Mouse (Mus musculus): ENCODE measurements around the gene Zrsr2. TPM values are rescaled to one million over a fixed set of nuclear protein-coding genes. Genes with fewer than 3 reads are reported as not detected.

Zrsr2 gene
- total and polyA plus RNA-seq, 3 experiments = 31.9 to 69.0 (median 43.6) TPM

DNA sequence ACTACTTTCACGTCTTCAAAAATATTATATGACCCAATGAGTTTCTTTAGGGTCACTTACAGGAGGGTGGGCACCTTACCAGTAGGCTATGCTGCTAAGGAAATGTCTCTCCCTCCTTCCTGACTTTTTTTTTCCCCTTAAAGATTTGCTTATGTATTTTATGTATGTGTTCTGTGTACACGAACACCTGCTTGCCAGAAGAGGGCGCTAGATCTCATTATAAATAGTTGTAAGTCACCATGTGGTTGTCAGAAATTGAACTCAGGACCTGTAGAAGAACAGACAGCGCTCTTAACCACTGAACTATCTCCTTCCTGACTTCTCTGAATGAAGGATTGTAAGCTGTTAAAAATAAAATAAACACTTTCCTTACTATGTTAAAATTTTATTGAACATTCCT lies 23.0 kb upstream of the Zrsr2 start:
- no peaks in the 10 kb centered on the region for H3K9me3 ChIP-seq (replicated peaks)
- TF ChIP-seq CTCF (IDR thresholded peaks at IDR 0.05; ENCODE audit: low read depth, low read length) (no peak), POLR2AphosphoS5 (IDR thresholded peaks at IDR 0.05; ENCODE audit: insufficient replicate concordance, low read depth, low read length) (no peak), GATA2 (IDR thresholded peaks at IDR 0.05; ENCODE audit: borderline replicate concordance, low read depth, low read length) (no peak), GATA1 (IDR thresholded peaks at IDR 0.05; ENCODE audit: borderline replicate concordance, low read length) (no peak), TAL1 (conservative IDR thresholded peaks at IDR 0.05; ENCODE audit: low read depth, low read length) (no peak)
- ATAC-seq (ENCODE audit: extremely low read depth, insufficient number of reproducible peaks, low FRiP score, poor library complexity, severe bottlenecking) = no peak

DNA sequence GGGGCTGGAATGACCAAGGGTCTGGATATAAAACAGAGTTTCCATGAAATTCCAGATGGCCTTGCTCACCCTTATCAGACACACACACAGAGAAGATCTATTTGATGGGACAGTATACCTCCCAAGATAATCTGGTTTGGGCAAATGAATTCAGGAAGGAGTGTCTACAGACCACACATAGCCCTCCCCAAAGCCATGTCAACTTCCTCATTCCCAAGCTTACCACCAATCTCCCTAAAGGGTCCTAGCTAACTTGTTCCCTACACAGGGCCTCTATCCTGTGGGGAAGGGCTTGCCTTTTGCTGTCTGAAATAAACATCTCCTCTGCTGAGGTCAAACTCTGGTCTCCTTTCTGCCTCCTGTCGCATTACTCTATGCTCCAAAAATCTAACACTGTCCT lies 22.6 kb upstream of the Zrsr2 start:
- Histone ChIP-seq H3K27me3 (ENCODE audit: insufficient read depth, low read length) (no peaks in the 10 kb centered on the region), H3K36me3 (replicated peaks) (no peaks in the 10 kb centered on the region), H3K4me3 (ENCODE audit: low read depth, low read length) (no peak overlapping the region), H3K9me3 (replicated peaks) (no peaks in the 10 kb centered on the region), H3K4me1 (ENCODE audit: insufficient read depth, low read depth, low read length) (no peaks in the 10 kb centered on the region)
- TF ChIP-seq GATA1 (IDR thresholded peaks at IDR 0.05; ENCODE audit: borderline replicate concordance, low read length) = no peak
- no peak for TF ChIP-seq POLR2AphosphoS5 (IDR thresholded peaks at IDR 0.05; ENCODE audit: insufficient replicate concordance, low read depth, low read length)
- no peak for TF ChIP-seq TAL1 (conservative IDR thresholded peaks at IDR 0.05; ENCODE audit: low read depth, low read length)
- no peak for TF ChIP-seq GATA2 (IDR thresholded peaks at IDR 0.05; ENCODE audit: borderline replicate concordance, low read depth, low read length)
- TF ChIP-seq CTCF (IDR thresholded peaks at IDR 0.05; ENCODE audit: low read depth, low read length) = no peak
- DNase-seq (ENCODE audit: low spot score) = no peak
- ATAC-seq (ENCODE audit: extremely low read depth, insufficient number of reproducible peaks, low FRiP score, poor library complexity, severe bottlenecking) = no peak

More for the DNA sequence above, 23.0 kb upstream of the Zrsr2 start:
- Histone ChIP-seq H3K27me3 (ENCODE audit: insufficient read depth, low read length) (no peaks in the 10 kb centered on the region), H3K36me3 (replicated peaks) (no peaks in the 10 kb centered on the region), H3K4me3 (ENCODE audit: low read depth, low read length) (no peak overlapping the region), H3K4me1 (ENCODE audit: insufficient read depth, low read depth, low read length) (no peaks in the 10 kb centered on the region)
- no peak for DNase-seq (ENCODE audit: low spot score)

GRCm38 (mm10) chrX:163957803-163958466 lies 526 bp downstream of the Zrsr2 start:
- DNase-seq (ENCODE audit: low spot score) (peak; percentile 72), ATAC-seq (ENCODE audit: extremely low read depth, insufficient number of reproducible peaks, low FRiP score, poor library complexity, severe bottlenecking) (peak; percentile 52)
- Histone ChIP-seq H3K4me3 (ENCODE audit: low read depth, low read length) (peak overlapping the region; percentile 81), H3K9me3 (replicated peaks) (no peaks in the 10 kb centered on the region), H3K36me3 (replicated peaks) (peaks cover 43% of the 10 kb centered on the region), H3K27me3 (ENCODE audit: insufficient read depth, low read length) (no peaks in the 10 kb centered on the region), H3K4me1 (ENCODE audit: insufficient read depth, low read depth, low read length) (peaks cover 9% of the 10 kb centered on the region)
- TF ChIP-seq GATA1 (IDR thresholded peaks at IDR 0.05; ENCODE audit: borderline replicate concordance, low read length) = no peak
- TF ChIP-seq GATA2 (IDR thresholded peaks at IDR 0.05; ENCODE audit: borderline replicate concordance, low read depth, low read length) = no peak
- TF ChIP-seq TAL1 (conservative IDR thresholded peaks at IDR 0.05; ENCODE audit: low read depth, low read length) = no peak
- no peak for TF ChIP-seq POLR2AphosphoS5 (IDR thresholded peaks at IDR 0.05; ENCODE audit: insufficient replicate concordance, low read depth, low read length)
- no peak for TF ChIP-seq CTCF (IDR thresholded peaks at IDR 0.05; ENCODE audit: low read depth, low read length)

- no peak for TF ChIP-seq GATA2 (IDR thresholded peaks at IDR 0.05; ENCODE audit: borderline replicate concordance, low read depth, low read length)
- no peak for TF ChIP-seq CTCF (IDR thresholded peaks at IDR 0.05; ENCODE audit: low read depth, low read length)
- TF ChIP-seq TAL1 (conservative IDR thresholded peaks at IDR 0.05; ENCODE audit: low read depth, low read length) = no peak
- TF ChIP-seq POLR2AphosphoS5 (IDR thresholded peaks at IDR 0.05; ENCODE audit: insufficient replicate concordance, low read depth, low read length) = no peak
- TF ChIP-seq GATA1 (IDR thresholded peaks at IDR 0.05; ENCODE audit: borderline replicate concordance, low read length) = no peak
- Histone ChIP-seq H3K4me1 (ENCODE audit: insufficient read depth, low read depth, low read length) (peaks cover 9% of the 10 kb centered on the region), H3K9me3 (replicated peaks) (no peaks in the 10 kb centered on the region), H3K27me3 (ENCODE audit: insufficient read depth, low read length) (no peaks in the 10 kb centered on the region), H3K4me3 (ENCODE audit: low read depth, low read length) (peak overlapping the region; percentile 81), H3K36me3 (replicated peaks) (peaks cover 44% of the 10 kb centered on the region)
- no peak for DNase-seq (ENCODE audit: low spot score)
- no peak for ATAC-seq (ENCODE audit: extremely low read depth, insufficient number of reproducible peaks, low FRiP score, poor library complexity, severe bottlenecking)
These were observed 1.1 kb downstream of the Zrsr2 start for GRCm38 (mm10) chrX:163957381-163957780.

GRCm38 (mm10) chrX:163951618-163952017 lies 6.8 kb downstream of the Zrsr2 start:
- Histone ChIP-seq H3K36me3 (replicated peaks) (peaks cover 78% of the 10 kb centered on the region), H3K9me3 (replicated peaks) (no peaks in the 10 kb centered on the region), H3K4me3 (ENCODE audit: low read depth, low read length) (no peak overlapping the region), H3K27me3 (ENCODE audit: insufficient read depth, low read length) (no peaks in the 10 kb centered on the region), H3K4me1 (ENCODE audit: insufficient read depth, low read depth, low read length) (peaks cover 3% of the 10 kb centered on the region)
- no peak for DNase-seq (ENCODE audit: low spot score)
- TF ChIP-seq POLR2AphosphoS5 (IDR thresholded peaks at IDR 0.05; ENCODE audit: insufficient replicate concordance, low read depth, low read length) (no peak), CTCF (IDR thresholded peaks at IDR 0.05; ENCODE audit: low read depth, low read length) (no peak), GATA1 (IDR thresholded peaks at IDR 0.05; ENCODE audit: borderline replicate concordance, low read length) (no peak), TAL1 (conservative IDR thresholded peaks at IDR 0.05; ENCODE audit: low read depth, low read length) (no peak), GATA2 (IDR thresholded peaks at IDR 0.05; ENCODE audit: borderline replicate concordance, low read depth, low read length) (no peak)
- no peak for ATAC-seq (ENCODE audit: extremely low read depth, insufficient number of reproducible peaks, low FRiP score, poor library complexity, severe bottlenecking)

DNA sequence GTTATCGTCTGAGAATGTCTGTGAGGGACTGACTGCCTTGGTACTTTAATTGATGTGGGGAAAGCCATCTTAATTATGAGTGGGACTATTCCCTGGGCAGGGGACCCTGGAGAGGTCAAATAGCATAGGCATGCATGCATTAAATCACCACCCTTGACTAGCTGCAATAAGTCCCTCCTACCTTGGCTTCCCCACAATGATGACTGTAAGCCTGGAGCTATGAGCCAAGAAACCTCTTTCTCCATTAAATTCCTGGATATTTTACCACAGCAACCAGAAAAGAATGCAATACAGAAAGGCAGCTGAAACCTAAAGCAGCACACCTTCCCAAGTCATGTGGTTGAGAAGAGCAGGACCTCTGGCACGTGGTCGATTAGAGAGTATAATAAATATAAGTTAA lies 14.1 kb downstream of the Zrsr2 start:
- no peak for TF ChIP-seq CTCF (IDR thresholded peaks at IDR 0.05; ENCODE audit: low read depth, low read length)
- no peak for TF ChIP-seq GATA1 (IDR thresholded peaks at IDR 0.05; ENCODE audit: borderline replicate concordance, low read length)
- no peak for TF ChIP-seq POLR2AphosphoS5 (IDR thresholded peaks at IDR 0.05; ENCODE audit: insufficient replicate concordance, low read depth, low read length)
- no peak for TF ChIP-seq TAL1 (conservative IDR thresholded peaks at IDR 0.05; ENCODE audit: low read depth, low read length)
- no peak for TF ChIP-seq GATA2 (IDR thresholded peaks at IDR 0.05; ENCODE audit: borderline replicate concordance, low read depth, low read length)
- H3K4me1 ChIP-seq (ENCODE audit: insufficient read depth, low read depth, low read length) = no peaks in the 10 kb centered on the region; the same call in 1 of the 2 replicates
- peaks cover 78% of the 10 kb centered on the region for H3K36me3 ChIP-seq (replicated peaks)
- ATAC-seq (ENCODE audit: extremely low read depth, insufficient number of reproducible peaks, low FRiP score, poor library complexity, severe bottlenecking) (no peak), DNase-seq (ENCODE audit: low spot score) (no peak)
- H3K9me3 ChIP-seq (replicated peaks) = no peaks in the 10 kb centered on the region
- no peaks in the 10 kb centered on the region for H3K27me3 ChIP-seq (ENCODE audit: insufficient read depth, low read length)
- H3K4me3 ChIP-seq (ENCODE audit: low read depth, low read length) = no peak overlapping the region

Data from G1E (cell line).